Comparison of ENCODE assay signal across 29 mouse cellular contexts in the genomic region with DNA sequence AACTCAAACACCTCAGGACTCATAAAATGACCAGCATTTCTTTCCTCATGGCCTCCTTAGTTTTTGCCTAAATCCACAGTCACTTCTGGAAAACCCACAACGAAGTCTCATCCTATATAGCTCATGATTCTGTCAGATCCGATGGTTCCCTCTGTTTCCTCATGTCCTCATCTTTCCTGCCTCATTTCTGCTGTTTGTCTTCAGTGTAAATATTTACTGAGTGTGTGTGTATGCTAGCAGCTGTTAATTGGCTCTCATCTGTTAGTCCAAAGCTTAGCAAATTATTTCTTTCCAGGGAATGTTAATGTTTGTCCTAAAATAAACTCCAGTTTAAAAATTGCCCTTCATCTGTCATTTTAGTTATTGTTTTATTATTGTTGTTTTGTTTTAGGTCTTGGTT. TPM values are rescaled to one million over a fixed set of nuclear protein-coding genes. Genes with fewer than 3 reads are reported as not detected.
A peak's percentile ranks its signal among the peaks of the same experiment; 100 is the strongest.
DNase-seq lines count a peak whose midpoint lies in the region; ATAC-seq and TF ChIP-seq lines count a peak whose summit lies in the region.
"Had no signal": no experiment of that assay in that cellular context is flagged by ENCODE, and none has a peak within 500 bp of the region (broad histone marks: within the 10 kb centered on the region; RNA-seq: fewer than 3 reads in every experiment).

No protein-coding gene starts in this region.

- peak; percentile 0 for DNase-seq in liver, adult 2 months (ENCODE audit: extremely low read depth, low read depth, low spot score)
- DNase-seq in liver: no peak
- DNase-seq in lung, postnatal 14 days: no peak
- DNase-seq in lung, postnatal 0 days (ENCODE audit: low spot score): peak; percentile 12
- DNase-seq in lung, postnatal 25 days (ENCODE audit: low spot score): no peak
- DNase-seq: adrenal gland, adult 8-10 months; adrenal gland, postnatal 14 days; adrenal gland, postnatal 36 days; B cell, adult 2 months; cerebellum, adult 11-12 months; cerebellum, adult 2 months; cerebellum, adult 9-10 months; cerebellum, postnatal 10 days; cerebellum, postnatal 25 days had no signal

- no peak for TF ChIP-seq POLR2A in liver, adult 2 months (IDR thresholded peaks at IDR 0.05; ENCODE audit: extremely low read depth, insufficient read depth, low read length)

- peak; percentile 49; the same call in 1 of the 2 replicates for ATAC-seq in intestine, embryonic 15.5 days
- no peak for ATAC-seq in intestine, postnatal 0 days
- peak; percentile 62; the same call in 1 of the 2 replicates for ATAC-seq in lung, embryonic 15.5 days (ENCODE audit: borderline replicate concordance, extremely low read depth, low FRiP score, low TSS enrichment)
- ATAC-seq in lung, postnatal 0 days: no peak
- ATAC-seq: activated CD4-positive, CD25-positive, alpha-beta regulatory T cell, adult 4 months; CD4-positive, CD25-positive, alpha-beta regulatory T cell, adult 4 months; forebrain, embryonic 13.5 days; Patski had no signal

- H3K27me3 ChIP-seq in intestine, embryonic 15.5 days (replicated peaks): no peaks in the 10 kb centered on the region
- H3K27me3 ChIP-seq in intestine, postnatal 0 days (replicated peaks; ENCODE audit: control insufficient read depth, insufficient read depth, low read length): no peaks in the 10 kb centered on the region
- no peaks in the 10 kb centered on the region for H3K27me3 ChIP-seq in liver, adult 2 months (ENCODE audit: control insufficient read depth, insufficient read depth, low read length)
- no peaks in the 10 kb centered on the region for H3K27me3 ChIP-seq in lung, embryonic 15.5 days
- H3K27me3 ChIP-seq in lung, postnatal 0 days (replicated peaks; ENCODE audit: insufficient read depth, low read length): no peaks in the 10 kb centered on the region
- H3K27me3 ChIP-seq: CH12.LX; embryonic facial prominence, embryonic 12.5 days; forebrain, embryonic 13.5 days had no signal

- no peaks in the 10 kb centered on the region for H3K4me1 ChIP-seq in intestine, embryonic 15.5 days (replicated peaks)
- no peaks in the 10 kb centered on the region for H3K4me1 ChIP-seq in intestine, postnatal 0 days (replicated peaks; ENCODE audit: control insufficient read depth, insufficient read depth, low read length)
- H3K4me1 ChIP-seq in liver, adult 2 months (ENCODE audit: control insufficient read depth, insufficient read depth, low read length): no peaks in the 10 kb centered on the region
- no peaks in the 10 kb centered on the region for H3K4me1 ChIP-seq in lung, embryonic 15.5 days
- no peaks in the 10 kb centered on the region for H3K4me1 ChIP-seq in lung, postnatal 0 days (ENCODE audit: insufficient read depth, low read depth, low read length)
- H3K4me1 ChIP-seq: embryonic facial prominence, embryonic 10.5 days; embryonic facial prominence, embryonic 12.5 days; forebrain, embryonic 13.5 days had no signal

- H3K36me3 ChIP-seq in intestine, embryonic 15.5 days: no peaks in the 10 kb centered on the region
- no peaks in the 10 kb centered on the region for H3K36me3 ChIP-seq in intestine, postnatal 0 days (ENCODE audit: control insufficient read depth, insufficient read depth)
- H3K36me3 ChIP-seq in liver, adult 2 months (ENCODE audit: control insufficient read depth, insufficient read depth, low read length): no peaks in the 10 kb centered on the region
- no peaks in the 10 kb centered on the region for H3K36me3 ChIP-seq in lung, embryonic 15.5 days
- H3K36me3 ChIP-seq in lung, postnatal 0 days (ENCODE audit: insufficient read depth, low read length): no peaks in the 10 kb centered on the region
- H3K36me3 ChIP-seq: embryonic facial prominence, embryonic 10.5 days; embryonic facial prominence, embryonic 12.5 days; G1E had no signal

- 29% methylated on average over 2 of the region's 2 CpGs for WGBS in intestine, embryonic 15.5 days
- 29% methylated on average over 2 of the region's 2 CpGs for WGBS in intestine, postnatal 0 days
- 39% methylated on average over 2 of the region's 2 CpGs for WGBS in liver, adult 2 months
- WGBS in lung, embryonic 15.5 days: 22% methylated on average over 2 of the region's 2 CpGs
- WGBS in lung, postnatal 0 days: 18% methylated on average over 2 of the region's 2 CpGs

- TF ChIP-seq EP300 in lung, postnatal 0 days (IDR thresholded peaks at IDR 0.05): no peak

- no peaks in the 10 kb centered on the region for H3K79me2 ChIP-seq in liver, adult 2 months (ENCODE audit: control insufficient read depth, insufficient read depth, low read length)

- H3K9me3 ChIP-seq in intestine, embryonic 15.5 days: no peaks in the 10 kb centered on the region
- H3K9me3 ChIP-seq in intestine, postnatal 0 days (ENCODE audit: control insufficient read depth): no peaks in the 10 kb centered on the region
- no peaks in the 10 kb centered on the region for H3K9me3 ChIP-seq in lung, embryonic 15.5 days
- H3K9me3 ChIP-seq in lung, postnatal 0 days (ENCODE audit: low read length): no peaks in the 10 kb centered on the region
- H3K9me3 ChIP-seq: embryonic facial prominence, embryonic 10.5 days; embryonic facial prominence, embryonic 12.5 days; forebrain, embryonic 13.5 days; G1E had no signal

- TF ChIP-seq CTCF in intestine, postnatal 0 days (IDR thresholded peaks at IDR 0.05; ENCODE audit: low read depth): no peak
- no peak for TF ChIP-seq CTCF in liver, adult 2 months (IDR thresholded peaks at IDR 0.05; ENCODE audit: low read depth, low read length)
- no peak for TF ChIP-seq CTCF in lung, postnatal 0 days (IDR thresholded peaks at IDR 0.05)

- H3K27ac ChIP-seq in intestine, embryonic 15.5 days: no peak overlapping the region
- no peak overlapping the region for H3K27ac ChIP-seq in intestine, postnatal 0 days (ENCODE audit: low read depth, low read length)
- H3K27ac ChIP-seq in liver, adult 2 months (replicated peaks; ENCODE audit: insufficient read depth, low read depth, low read length): no peak overlapping the region
- no peak overlapping the region for H3K27ac ChIP-seq in lung, embryonic 15.5 days
- no peak overlapping the region for H3K27ac ChIP-seq in lung, postnatal 0 days (ENCODE audit: low read length)
- H3K27ac ChIP-seq: embryonic facial prominence, embryonic 10.5 days; embryonic facial prominence, embryonic 12.5 days; forebrain, embryonic 13.5 days had no signal

- H3K4me3 ChIP-seq in intestine, embryonic 15.5 days (replicated peaks): no peak overlapping the region
- no peak overlapping the region for H3K4me3 ChIP-seq in intestine, postnatal 0 days (ENCODE audit: low read depth, low read length)
- no peak overlapping the region for H3K4me3 ChIP-seq in liver, adult 2 months (ENCODE audit: insufficient read depth, low read depth, low read length)
- H3K4me3 ChIP-seq in lung, embryonic 15.5 days: no peak overlapping the region
- H3K4me3 ChIP-seq in lung, postnatal 0 days (ENCODE audit: low read depth, low read length): no peak overlapping the region
- H3K4me3 ChIP-seq: embryonic facial prominence, embryonic 10.5 days; embryonic facial prominence, embryonic 12.5 days; forebrain, embryonic 13.5 days had no signal

- no peak overlapping the region for H3K9ac ChIP-seq in intestine, embryonic 15.5 days
- no peak overlapping the region for H3K9ac ChIP-seq in intestine, postnatal 0 days (ENCODE audit: low read depth, low read length)
- H3K9ac ChIP-seq in liver, adult 2 months (ENCODE audit: low read depth, low read length): no peak overlapping the region
- H3K9ac ChIP-seq in lung, embryonic 15.5 days: no peak overlapping the region
- no peak overlapping the region for H3K9ac ChIP-seq in lung, postnatal 0 days (replicated peaks; ENCODE audit: low read depth)
- H3K9ac ChIP-seq: embryonic facial prominence, embryonic 12.5 days; forebrain, embryonic 13.5 days had no signal

- H3K4me2 ChIP-seq in intestine, embryonic 15.5 days (replicated peaks): no peak overlapping the region
- no peak overlapping the region for H3K4me2 ChIP-seq in intestine, postnatal 0 days (replicated peaks; ENCODE audit: low read depth)
- no peak overlapping the region for H3K4me2 ChIP-seq in lung, embryonic 15.5 days
- H3K4me2 ChIP-seq in lung, postnatal 0 days (replicated peaks; ENCODE audit: low read depth, low read length): no peak overlapping the region
- H3K4me2 ChIP-seq: embryonic facial prominence, embryonic 12.5 days; forebrain, embryonic 13.5 days had no signal

RNA-seq across cellular contexts. Expression of a gene that starts 16.5 kb away (rescaled TPM):
- polyA plus RNA-seq in intestine, embryonic 15.5 days (2015; fragmentation: Nextera tagmentation; extraction: Ambion mirVana): 0.04 TPM in 1 of 2 replicates, not detected in the other
- not detected in 2 replicates for polyA plus RNA-seq in intestine, postnatal 0 days (2015; fragmentation: Nextera tagmentation; extraction: Ambion mirVana)
- not detected in 2 replicates for total RNA-seq in liver, adult 2 months (2014; rRNA removed)
- polyA plus RNA-seq in liver, adult 2 months (2012; rRNA removed): not detected in 2 replicates
- not detected in 2 replicates for polyA plus RNA-seq in lung, embryonic 15.5 days (2015; fragmentation: Nextera tagmentation; extraction: Ambion mirVana)
- not detected in 2 replicates for polyA plus RNA-seq in lung, postnatal 0 days (2015; fragmentation: Nextera tagmentation; extraction: Ambion mirVana)
- total RNA-seq: adrenal gland, adult 18-20 months; adrenal gland, adult 8-10 months; adrenal gland, postnatal 14 days; adrenal gland, postnatal 36 days; CH12.LX; G1E had no signal
- polyA plus RNA-seq: activated CD4-positive, CD25-positive, alpha-beta regulatory T cell, adult 4 months; CD4-positive, CD25-positive, alpha-beta regulatory T cell, adult 4 months; cerebellum, adult 2 months; cortical plate, adult 2 months; embryonic facial prominence, embryonic 10.5 days; embryonic facial prominence, embryonic 12.5 days; embryonic facial prominence, embryonic 14.5 days; forebrain, embryonic 11.5 days; forebrain, embryonic 13.5 days; G1E; Patski had no signal

RNA-seq across cellular contexts. Expression of a gene that starts 19.7 kb away (rescaled TPM):
- polyA plus RNA-seq in intestine, embryonic 15.5 days (2015; fragmentation: Nextera tagmentation; extraction: Ambion mirVana): 4.5 and 5.6 TPM in 2 replicates
- polyA plus RNA-seq in intestine, postnatal 0 days (2015; fragmentation: Nextera tagmentation; extraction: Ambion mirVana): 8.0 and 9.8 TPM in 2 replicates
- total RNA-seq in liver, adult 2 months (2014; rRNA removed): not detected in 2 replicates
- not detected in 2 replicates for polyA plus RNA-seq in liver, adult 2 months (2012; rRNA removed)
- polyA plus RNA-seq in lung, embryonic 15.5 days (2015; fragmentation: Nextera tagmentation; extraction: Ambion mirVana): not detected in 2 replicates
- polyA plus RNA-seq in lung, postnatal 0 days (2015; fragmentation: Nextera tagmentation; extraction: Ambion mirVana): not detected in 2 replicates
- total RNA-seq: adrenal gland, adult 18-20 months; adrenal gland, adult 8-10 months; adrenal gland, postnatal 14 days; adrenal gland, postnatal 36 days; CH12.LX; G1E had no signal
- polyA plus RNA-seq: activated CD4-positive, CD25-positive, alpha-beta regulatory T cell, adult 4 months; CD4-positive, CD25-positive, alpha-beta regulatory T cell, adult 4 months; cerebellum, adult 2 months; cortical plate, adult 2 months; embryonic facial prominence, embryonic 10.5 days; embryonic facial prominence, embryonic 12.5 days; embryonic facial prominence, embryonic 14.5 days; forebrain, embryonic 11.5 days; forebrain, embryonic 13.5 days; G1E; Patski had no signal

RNA-seq across cellular contexts. Expression of a gene that starts 58.6 kb away (rescaled TPM):
- 0.10 and 0.14 TPM in 2 replicates for polyA plus RNA-seq in intestine, embryonic 15.5 days (2015; fragmentation: Nextera tagmentation; extraction: Ambion mirVana)
- polyA plus RNA-seq in intestine, postnatal 0 days (2015; fragmentation: Nextera tagmentation; extraction: Ambion mirVana): 0.16 and 0.17 TPM in 2 replicates
- 0.09 and 0.20 TPM in 2 replicates for total RNA-seq in liver, adult 2 months (2014; rRNA removed)
- 0.05 and 0.15 TPM in 2 replicates for polyA plus RNA-seq in liver, adult 2 months (2012; rRNA removed)
- polyA plus RNA-seq in lung, embryonic 15.5 days (2015; fragmentation: Nextera tagmentation; extraction: Ambion mirVana): 0.10 and 0.40 TPM in 2 replicates
- polyA plus RNA-seq in lung, postnatal 0 days (2015; fragmentation: Nextera tagmentation; extraction: Ambion mirVana): 0.10 and 0.26 TPM in 2 replicates
- total RNA-seq: adrenal gland, postnatal 14 days; CH12.LX had no signal
- polyA plus RNA-seq: cerebellum, adult 2 months; cortical plate, adult 2 months; forebrain, embryonic 11.5 days; forebrain, embryonic 13.5 days; G1E; Patski had no signal

RNA-seq across cellular contexts. Expression of a gene that starts 58.8 kb away (rescaled TPM):
- 2.2 and 2.7 TPM in 2 replicates for polyA plus RNA-seq in intestine, embryonic 15.5 days (2015; fragmentation: Nextera tagmentation; extraction: Ambion mirVana)
- polyA plus RNA-seq in intestine, postnatal 0 days (2015; fragmentation: Nextera tagmentation; extraction: Ambion mirVana): 1.6 and 1.9 TPM in 2 replicates
- 0.46 and 0.74 TPM in 2 replicates for total RNA-seq in liver, adult 2 months (2014; rRNA removed)
- polyA plus RNA-seq in liver, adult 2 months (2012; rRNA removed): 0.04 and 0.07 TPM in 2 replicates
- polyA plus RNA-seq in lung, embryonic 15.5 days (2015; fragmentation: Nextera tagmentation; extraction: Ambion mirVana): not detected in 2 replicates
- polyA plus RNA-seq in lung, postnatal 0 days (2015; fragmentation: Nextera tagmentation; extraction: Ambion mirVana): 0.07 TPM in 1 of 2 replicates, not detected in the other
- total RNA-seq: adrenal gland, postnatal 36 days had no signal
- polyA plus RNA-seq: embryonic facial prominence, embryonic 10.5 days; embryonic facial prominence, embryonic 12.5 days; embryonic facial prominence, embryonic 14.5 days; forebrain, embryonic 11.5 days; forebrain, embryonic 13.5 days; G1E; Patski had no signal

Comparison
In these comparisons a context has a peak if more than half of its experiments do, and no peak if none do; other contexts are left out.
1. ATAC-seq: peak in intestine, embryonic 15.5 days (single experiment) and lung, embryonic 15.5 days (single experiment); none in intestine, postnatal 0 days (single experiment) and lung, postnatal 0 days (single experiment).
2. DNase-seq: peak in liver, adult 2 months (single experiment) and lung, postnatal 0 days (single experiment); none in liver (single experiment), lung, postnatal 14 days (single experiment) and lung, postnatal 25 days (single experiment).